Mouse (Mus musculus) liver, embryonic 14.5 days (tissue): ENCODE measurements at regions not wholly inside any gene's neighbourhood (a gene's known extent, or its start where the extent isn't known, plus 50 kb on each side); places are given as distances from the start of the nearest gene placed in this dataset.

Source experiments
- CTCF ChIP-seq: IDR thresholded peaks from 2 replicates; pipeline ENCODE4 v1.5.1; 2016; ENCODE audit warnings: antibody characterized with exemption, low read depth, control low read depth
- EP300 ChIP-seq: IDR thresholded peaks from 2 replicates; pipeline ENCODE4 v1.6.1; 2016; ENCODE audit warnings: antibody characterized with exemption, low read depth

- TF ChIP-seq EP300 (no peak), CTCF (no peak)
Observed at GRCm38 (mm10) chr13:82892731-82893130, 611.1 kb upstream of the Mef2c start.
